Mouse (Mus musculus) CH12F3 (cell line): ENCODE data around the gene Hps5.
"Not testable (repeated sequence)": the region's sequence is repeated elsewhere in the genome, so short reads cannot be mapped to it uniquely, and the experiment has no call there.

ENCODE experiments used
- in situ Hi-C: fragments of 300-500 bp; cut with MboI; formaldehyde crosslinking; loops from 2 replicates; pipeline ENCODE4 v1.14.3; 2020; ENCODE audit warnings: low sequenced_read_pairs

The Hps5 gene

DNA sequence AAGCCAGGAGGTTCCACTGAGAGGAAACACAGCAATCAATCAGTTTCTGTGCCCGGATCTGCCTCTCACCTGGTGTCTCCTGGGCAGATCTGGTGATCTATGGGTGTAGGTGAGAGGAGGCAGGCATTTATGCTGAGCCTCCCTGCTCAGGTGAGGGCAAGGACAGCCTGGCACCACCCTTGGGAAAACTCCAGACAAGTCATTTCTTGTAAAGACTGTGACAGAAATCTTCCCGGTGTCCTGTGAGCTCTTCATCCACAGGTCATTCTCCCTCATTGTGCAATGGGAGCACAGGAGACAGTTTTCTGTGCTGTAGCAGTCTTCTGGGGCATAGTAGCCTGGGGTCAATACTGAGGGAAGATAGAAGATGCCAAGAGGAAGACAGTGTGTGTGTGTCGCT is 53.0 kb downstream of the Hps5 start, which contains the start of gene Saa1:
TSS of gene Saa1 (minus strand) at position 101 of the 400 bp plus-strand sequence.
- in situ Hi-C loops = not testable (repeated sequence)

DNA sequence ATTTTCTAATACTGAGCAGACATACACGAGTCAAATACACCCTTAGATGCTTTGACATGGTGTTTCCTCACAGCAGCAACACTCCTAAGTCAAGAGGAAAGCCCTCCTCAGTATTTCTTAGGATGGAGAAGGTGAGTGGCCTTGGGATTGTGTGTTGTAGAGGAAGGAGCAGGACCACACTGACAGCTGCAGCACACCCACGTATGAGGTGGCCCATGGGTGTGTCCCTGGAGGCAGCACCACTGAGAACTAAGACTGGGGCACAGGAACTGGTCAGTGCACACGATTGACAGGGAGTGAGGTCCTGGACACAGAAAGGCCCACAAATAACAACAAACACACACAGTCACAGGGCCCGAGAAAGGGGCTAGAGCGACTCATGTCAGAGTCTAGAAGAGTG is 55.8 kb downstream of the Hps5 start:
- in situ Hi-C loops = not testable (repeated sequence)

DNA sequence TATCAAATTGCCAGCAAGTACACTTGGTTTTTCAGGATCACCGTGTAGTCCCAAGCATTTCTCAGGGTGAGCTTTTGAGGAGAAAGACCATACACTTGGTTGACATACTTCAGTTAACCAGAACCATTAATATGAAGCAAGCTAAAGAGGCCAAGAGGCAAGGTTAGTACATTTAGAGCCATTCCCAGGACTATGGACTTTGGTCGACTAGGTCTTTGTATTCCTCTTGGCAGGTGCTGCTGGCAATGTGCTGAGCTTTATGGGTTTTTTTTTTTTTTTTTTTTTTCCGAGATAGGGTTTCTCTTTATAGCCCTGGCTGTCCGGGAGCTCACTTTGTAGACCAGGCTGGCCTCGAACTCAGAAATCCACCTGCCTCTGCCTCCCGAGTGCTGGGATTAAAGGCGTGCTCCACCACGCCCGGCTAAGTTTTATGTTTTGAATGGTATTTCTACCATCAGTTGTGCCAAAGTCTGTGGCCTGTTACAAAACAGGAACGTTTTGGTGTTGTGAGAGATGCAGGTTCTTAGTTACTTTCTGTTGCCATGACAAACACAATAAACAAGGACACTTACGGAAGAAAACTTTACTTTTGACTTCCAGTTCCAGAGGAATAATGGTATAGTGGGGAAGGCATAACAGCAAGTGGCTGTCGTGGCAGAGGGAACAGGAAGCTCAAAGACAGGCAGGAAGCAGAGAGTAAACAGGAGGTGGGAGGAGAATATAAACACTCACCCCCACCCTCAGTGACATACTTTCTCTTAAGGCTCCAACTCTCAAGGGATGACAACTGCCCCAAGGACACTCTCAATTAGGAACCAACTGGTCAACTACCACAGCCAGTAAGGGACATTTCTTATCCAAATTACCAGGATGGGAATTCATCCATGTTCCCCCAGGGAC is 57.1 kb downstream of the Hps5 start:
- in situ Hi-C loops = no loop called here

DNA sequence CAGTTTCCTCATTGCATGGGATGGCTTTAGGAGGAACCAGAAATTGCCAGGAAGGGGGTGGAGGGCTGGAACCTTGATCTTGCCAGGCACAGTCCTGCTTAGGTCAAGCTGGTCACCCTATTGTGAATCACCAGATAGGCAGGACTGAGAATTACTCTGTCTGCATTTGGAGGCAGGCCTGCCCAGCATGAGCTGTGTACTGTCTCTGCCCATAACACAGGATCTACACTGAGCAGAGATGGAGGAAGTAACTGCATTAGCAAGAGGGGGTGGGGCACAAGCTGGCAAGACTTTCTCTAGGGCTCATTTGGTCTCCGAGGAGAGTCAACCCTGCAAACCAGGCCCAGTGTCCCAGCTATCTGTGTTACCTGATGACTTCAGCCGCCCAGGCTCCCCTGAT is 60.9 kb downstream of the Hps5 start:
- in situ Hi-C loops = no loop called here

DNA sequence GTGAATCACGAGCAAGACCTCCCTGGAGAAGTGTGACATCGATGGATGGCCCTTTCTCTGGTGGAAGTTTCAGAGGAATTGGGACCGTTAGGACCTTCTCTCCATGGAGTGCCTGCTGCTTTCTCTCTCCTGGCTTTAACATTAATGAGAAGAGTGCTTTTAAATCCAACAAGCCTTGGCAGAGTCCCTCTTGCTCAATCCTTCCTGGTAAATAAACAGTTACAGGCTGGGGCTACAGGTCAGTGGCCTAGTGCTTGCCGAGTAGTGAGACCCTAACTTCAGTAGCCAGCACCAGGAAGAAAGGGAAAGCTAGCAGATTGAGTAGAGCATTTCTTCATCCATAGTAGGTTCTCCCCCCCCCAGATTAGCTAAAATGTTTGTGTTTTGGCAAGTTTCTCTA is 63.4 kb downstream of the Hps5 start, which contains the start of gene Saa4:
TSS of gene Saa4 (minus strand) at position 146 of the 400 bp plus-strand sequence.
- in situ Hi-C loops = no loop called here

DNA sequence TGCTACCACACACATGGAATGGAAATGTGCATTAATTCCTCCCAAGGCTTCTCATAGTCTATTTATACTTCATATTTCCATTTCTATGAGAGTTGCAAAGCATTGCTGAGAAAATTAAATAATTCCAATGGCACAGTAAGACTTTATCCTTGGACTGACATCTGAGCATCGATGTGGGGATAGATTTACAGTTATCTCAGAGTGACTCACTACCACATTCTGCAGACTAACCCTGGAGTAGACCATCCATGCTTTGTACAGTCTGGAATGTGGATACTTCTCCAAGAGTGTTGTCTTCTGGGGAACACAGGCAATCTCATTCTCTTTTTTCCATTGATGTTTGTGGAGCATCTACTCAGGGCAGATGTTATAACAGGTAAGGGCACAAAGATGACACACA is 68.3 kb downstream of the Hps5 start:
- in situ Hi-C loops = no loop called here

DNA sequence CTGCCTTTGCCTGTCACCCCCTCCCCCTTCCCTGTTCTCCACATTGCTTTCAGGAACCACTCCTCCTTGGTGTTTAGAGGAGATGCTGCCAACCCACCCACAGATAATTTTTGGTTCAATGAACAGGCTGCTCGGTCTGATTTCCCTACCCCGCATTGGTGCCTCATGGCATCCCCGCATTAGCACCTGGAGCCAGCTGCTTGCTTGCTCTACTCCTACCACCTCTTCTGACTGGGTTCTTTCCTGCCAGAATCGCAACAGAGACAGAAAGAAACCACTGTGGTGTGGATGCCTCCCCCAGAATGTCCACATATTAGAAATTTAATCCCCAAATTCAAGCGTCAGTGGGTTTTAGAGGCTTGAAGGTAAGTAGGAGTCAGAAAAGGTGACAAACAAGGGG is 71.5 kb downstream of the Hps5 start:
- in situ Hi-C loops = no loop called here

DNA sequence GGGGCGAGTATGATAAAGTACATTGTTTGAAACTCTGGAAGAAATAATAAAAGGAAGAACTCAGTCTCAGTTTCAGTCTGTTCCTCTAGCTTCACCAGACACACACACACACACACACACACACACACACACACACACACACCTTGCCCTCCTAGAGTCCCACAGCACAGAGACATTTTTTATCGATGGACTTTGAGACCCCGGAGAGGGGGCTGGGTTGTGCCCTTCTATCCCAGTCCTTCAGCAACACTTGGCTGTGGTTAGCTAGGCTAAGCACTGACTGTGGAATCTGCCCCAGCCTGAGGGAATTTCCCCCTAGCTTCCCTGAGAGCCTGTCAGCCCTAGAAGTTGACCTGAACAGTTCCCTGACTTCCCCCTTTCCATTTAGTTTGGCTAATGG is 72.0 kb downstream of the Hps5 start:
- in situ Hi-C loops = no loop called here

DNA sequence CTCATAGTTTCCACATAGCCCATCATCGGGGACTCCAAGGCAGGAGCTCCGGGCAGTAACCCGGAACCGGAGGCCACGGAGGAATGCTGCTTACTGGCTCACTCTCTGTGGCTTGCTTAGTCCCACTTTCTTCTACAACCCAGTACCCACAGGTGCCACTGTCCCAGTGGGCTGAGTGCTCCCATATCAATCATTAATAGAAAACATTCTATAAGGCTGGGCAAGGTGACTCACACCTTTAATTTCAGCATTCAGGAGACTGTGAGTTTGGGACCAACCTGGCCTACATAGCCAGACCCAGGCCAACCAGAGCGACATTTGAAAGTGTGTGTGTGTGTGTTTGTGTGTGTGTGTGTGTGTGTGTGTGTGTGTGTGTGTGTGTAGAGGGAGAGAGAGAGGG is 72.5 kb downstream of the Hps5 start:
- in situ Hi-C loops = no loop called here

DNA sequence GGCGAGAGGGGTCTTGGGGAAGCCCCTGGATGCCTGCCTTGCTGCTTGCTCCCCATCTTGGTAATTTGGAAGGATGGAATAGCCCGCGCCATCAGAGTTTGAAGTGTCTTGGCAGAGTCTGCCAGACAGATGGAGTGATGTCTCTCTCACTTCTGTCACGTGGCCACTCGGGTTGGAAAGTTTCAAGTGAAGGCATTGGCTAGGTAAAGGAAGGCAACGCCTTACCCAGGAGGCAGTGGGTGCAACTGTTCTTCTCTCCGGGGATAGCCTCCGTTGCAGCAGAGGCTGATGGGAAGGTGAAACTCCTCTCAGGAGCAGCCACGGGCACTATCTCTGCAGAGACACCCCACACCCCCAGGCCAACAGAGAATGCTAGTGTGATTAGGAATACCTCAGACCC is 75.4 kb downstream of the Hps5 start:
- in situ Hi-C loops = no loop called here

DNA sequence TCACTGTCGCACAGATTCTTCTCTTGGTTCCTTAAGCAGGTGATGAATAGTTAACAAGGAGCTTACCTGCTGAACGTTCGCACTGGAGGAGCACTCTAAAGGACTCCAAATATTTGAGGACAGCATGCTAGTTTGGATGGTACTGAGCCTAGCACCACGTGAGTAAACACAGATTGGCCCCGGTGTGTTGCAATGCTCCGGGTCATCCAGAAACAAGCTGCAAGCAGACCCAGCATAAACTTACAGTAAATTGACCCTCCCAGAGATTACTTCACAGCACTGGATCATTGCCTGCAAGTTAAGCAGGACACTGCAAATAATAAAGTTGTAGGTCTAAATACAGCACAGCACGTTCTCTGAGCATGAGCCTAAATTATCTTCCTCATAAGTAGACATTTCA is 76.3 kb downstream of the Hps5 start:
- in situ Hi-C loops = loop anchor here (10.0 kb wide), 1 partner anchor 45 kb away; no protein-coding TSS in a partner anchor

DNA sequence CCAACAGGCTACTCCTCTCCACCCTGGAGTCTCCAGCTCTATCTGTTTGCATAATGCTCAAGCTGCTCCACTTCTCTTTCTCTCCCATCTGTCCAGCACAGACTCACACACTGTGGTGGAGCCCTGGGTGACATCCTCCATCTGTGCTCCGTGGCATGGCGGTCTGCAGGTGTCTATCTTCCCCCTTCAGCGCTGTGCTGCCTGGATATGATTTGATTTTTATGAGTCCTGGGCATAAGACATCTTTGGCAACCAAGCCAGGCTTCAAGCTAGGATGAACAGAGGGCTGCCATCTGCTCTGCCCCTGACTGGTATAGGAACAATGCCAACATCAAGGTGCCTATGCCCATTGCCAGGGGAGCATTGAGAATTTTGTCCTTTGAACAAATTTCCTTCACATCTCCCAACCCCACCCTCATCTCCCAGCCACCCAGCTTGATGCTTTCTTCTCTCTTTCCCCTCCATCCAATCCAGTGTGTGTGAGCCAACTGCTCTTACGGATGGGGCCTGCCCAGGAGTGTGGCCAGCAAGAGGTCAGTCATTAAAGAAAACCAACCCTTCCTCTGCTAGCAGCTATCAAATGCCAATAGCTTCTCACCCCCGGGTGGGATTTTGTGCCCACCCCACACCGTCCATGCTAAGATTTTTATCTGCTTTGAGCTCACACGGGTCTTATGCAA is 77.1 kb downstream of the Hps5 start:
- in situ Hi-C loops = loop anchor here (10.0 kb wide), 1 partner anchor 46 kb away; no protein-coding TSS in a partner anchor

DNA sequence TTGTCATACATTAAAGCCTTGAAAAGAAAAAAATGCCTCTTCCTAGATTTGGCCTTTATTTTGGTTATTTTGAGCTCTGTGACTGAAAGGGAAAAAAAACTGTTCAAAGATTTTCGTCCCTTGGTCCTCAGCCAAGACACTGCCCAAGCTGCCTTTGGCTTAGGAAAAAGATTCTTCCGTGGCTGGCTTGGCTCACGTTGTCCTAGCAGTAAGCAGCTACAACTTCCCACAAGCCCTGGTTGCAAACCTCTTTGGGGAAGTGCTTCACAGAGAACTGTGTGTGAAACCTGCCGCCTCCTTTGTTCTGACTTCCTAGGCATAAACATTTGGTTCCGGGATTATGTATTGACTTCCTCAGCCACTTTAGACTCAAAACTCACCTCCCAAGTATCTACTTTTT is 79.0 kb downstream of the Hps5 start:
- in situ Hi-C loops = loop anchor here (10.0 kb wide), 1 partner anchor 48 kb away; no protein-coding TSS in a partner anchor

DNA sequence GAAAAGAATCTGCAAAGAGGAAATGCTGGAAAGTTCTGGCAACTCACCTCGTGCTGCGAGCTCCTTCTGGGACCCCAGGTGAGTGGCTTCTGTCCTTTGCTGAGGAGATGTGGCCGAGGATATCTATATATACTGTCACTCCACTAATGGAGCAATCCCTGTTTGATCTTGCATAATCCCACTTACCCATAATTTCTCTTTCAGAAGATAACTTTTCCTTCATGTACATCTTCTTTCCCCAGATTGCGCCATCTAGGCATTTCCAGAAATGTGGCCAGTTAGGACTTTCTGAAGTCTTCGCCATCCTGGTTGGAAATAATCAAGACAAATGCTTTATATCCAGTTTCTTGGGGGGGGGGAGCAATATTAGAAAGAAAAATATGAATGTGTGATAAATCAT is 80.3 kb downstream of the Hps5 start, which contains the start of gene Saa3:
TSS of gene Saa3 (minus strand) at position 101 of the 400 bp plus-strand sequence.
- in situ Hi-C loops = loop anchor here (10.0 kb wide), 1 partner anchor 49 kb away; no protein-coding TSS in a partner anchor

DNA sequence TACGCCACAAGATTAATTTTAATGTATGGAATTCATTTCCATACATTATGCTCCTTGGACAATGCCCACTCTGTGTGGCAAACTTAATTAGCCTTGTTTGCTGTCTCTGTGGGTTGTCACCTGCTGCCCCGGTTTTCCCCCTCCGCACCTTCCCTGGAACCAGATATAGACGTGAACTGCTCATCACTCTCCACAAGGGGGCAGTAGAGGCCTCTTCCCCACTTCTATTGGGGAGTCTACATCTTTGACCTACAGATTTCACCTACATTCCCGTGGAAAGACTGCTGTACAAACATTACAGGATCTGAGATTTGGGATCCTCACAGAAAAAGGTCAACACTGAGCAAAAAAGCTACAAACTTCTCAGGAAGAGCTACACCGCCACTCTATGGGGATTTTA is 81.3 kb downstream of the Hps5 start:
- in situ Hi-C loops = loop anchor here (10.0 kb wide), 1 partner anchor 50 kb away; no protein-coding TSS in a partner anchor

DNA sequence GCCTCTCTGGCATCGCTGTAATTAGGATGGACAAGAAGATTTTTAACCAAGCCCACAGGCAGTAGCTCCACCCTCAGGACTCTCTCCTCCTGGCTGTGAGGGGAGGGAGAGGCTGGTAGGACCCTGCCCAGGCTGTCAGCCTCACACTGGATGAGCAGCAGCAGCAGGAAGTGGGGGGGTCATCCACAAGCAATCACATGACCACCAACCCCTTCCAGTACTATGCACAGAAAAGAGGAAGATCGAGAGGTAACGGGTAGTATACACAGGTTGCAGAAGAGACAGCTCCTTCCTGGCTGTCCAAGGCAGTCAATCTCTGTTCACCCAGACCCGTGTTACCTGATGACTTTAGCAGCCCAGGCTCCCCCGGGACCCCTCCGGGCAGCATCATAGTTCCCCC is 83.6 kb downstream of the Hps5 start:
- in situ Hi-C loops = loop anchor here (10.0 kb wide), 1 partner anchor 53 kb away; no protein-coding TSS in a partner anchor
